Mouse (Mus musculus) layer of hippocampus, postnatal 25 days (tissue): ENCODE data around the gene Col25a1. TPM values are rescaled to one million over a fixed set of nuclear protein-coding genes. Genes with fewer than 3 reads are reported as not detected.
A peak's percentile ranks its signal among the peaks of the same experiment; 100 is the strongest.

Experiments
- DNase-seq, 2 experiments: peaks; one replicate each; pipeline ENCODE4 v3.0.0; 2022; ENCODE audit warnings: mixed read lengths in 2 of 2, low spot score in 1 of 2; ENCODE audit errors: extremely low spot score in 1 of 2
- total RNA-seq, 2 experiments: library from RNA; stranded (reverse); gene quantifications; 2 replicates each; pipeline ENCODE4 v1.2.3; 2021

The Col25a1 gene
- 10 to 100 TPM; 68.4 to 70.2 TPM for total RNA-seq

GRCm38 (mm10) chr3:130131201-130131600 lies at the start of gene Col25a1:
TSS of gene Col25a1 (plus strand) at chr3:130131501.
- no peak for DNase-seq

- DNase-seq, result no peak
Measured at GRCm38 (mm10) chr3:130083312-130083711, 48.0 kb upstream of the Col25a1 start.

GRCm38 (mm10) chr3:130086372-130087080 lies 44.8 kb upstream of the Col25a1 start:
- DNase-seq, result no peak

GRCm38 (mm10) chr3:130087466-130087865 lies 43.8 kb upstream of the Col25a1 start:
- DNase-seq, result no peak

GRCm38 (mm10) chr3:130088654-130089053 lies 42.6 kb upstream of the Col25a1 start:
- no peak for DNase-seq

- DNase-seq, result no peak
Measured at GRCm38 (mm10) chr3:130090460-130090859, 40.8 kb upstream of the Col25a1 start.

- no peak for DNase-seq
Measured at GRCm38 (mm10) chr3:130094125-130094704, 37.1 kb upstream of the Col25a1 start.

- peak in 1 of 2 experiments; percentile 56 for DNase-seq
Measured at GRCm38 (mm10) chr3:130095160-130095781, 36.0 kb upstream of the Col25a1 start.

- DNase-seq, result peak in 1 of 2 experiments; percentile 33
Measured at GRCm38 (mm10) chr3:130103486-130103885, 27.8 kb upstream of the Col25a1 start.

- no peak for DNase-seq
Measured at GRCm38 (mm10) chr3:130104471-130104870, 26.8 kb upstream of the Col25a1 start.

- no peak for DNase-seq
Measured at GRCm38 (mm10) chr3:130116886-130117285, 14.4 kb upstream of the Col25a1 start.

GRCm38 (mm10) chr3:130127840-130128239 lies 3.5 kb upstream of the Col25a1 start:
- no peak for DNase-seq

GRCm38 (mm10) chr3:130128564-130128963 lies 2.7 kb upstream of the Col25a1 start:
- peak in 1 of 2 experiments; percentile 16 for DNase-seq

GRCm38 (mm10) chr3:130129635-130130206 lies 1.6 kb upstream of the Col25a1 start:
- no peak for DNase-seq

GRCm38 (mm10) chr3:130137204-130137603 lies 5.9 kb downstream of the Col25a1 start:
- no peak for DNase-seq

- DNase-seq, result no peak
Measured at GRCm38 (mm10) chr3:130137640-130138039, 6.3 kb downstream of the Col25a1 start.

- DNase-seq, result no peak
Measured at GRCm38 (mm10) chr3:130145874-130146273, 14.6 kb downstream of the Col25a1 start.

GRCm38 (mm10) chr3:130147827-130148226 lies 16.5 kb downstream of the Col25a1 start:
- no peak for DNase-seq

GRCm38 (mm10) chr3:130149180-130149579 lies 17.9 kb downstream of the Col25a1 start:
- no peak for DNase-seq

- no peak for DNase-seq
Measured at GRCm38 (mm10) chr3:130153117-130153516, 21.8 kb downstream of the Col25a1 start.

GRCm38 (mm10) chr3:130157551-130157950 lies 26.2 kb downstream of the Col25a1 start:
- no peak for DNase-seq
